Mouse (Mus musculus) forebrain, embryonic 14.5 days (tissue): ENCODE results near the gene Hsd3b4. TPM values are rescaled to one million over a fixed set of nuclear protein-coding genes. Genes with fewer than 3 reads are reported as not detected.

Source experiments
- polyA plus RNA-seq: library from polyadenylated mRNA; unstranded; fragments of >200 nt; fragmentation: Nextera tagmentation; extraction: Ambion mirVana; gene quantifications from 2 replicates; pipeline ENCODE4 v1.2.1, GENCODE M21; 2014

The Hsd3b4 gene
- polyA plus RNA-seq, 1 experiment from 2014 or later, result not detected

Other genes starting within 250 kb of the Hsd3b4 start
- gene Hmgcs2, start 230.1 kb downstream of the Hsd3b4 start, polyA plus RNA-seq, result 10.2 and 14.7 TPM in 2 replicates
- gene Phgdh, start 170.5 kb downstream of the Hsd3b4 start, polyA plus RNA-seq, result 215 and 245 TPM in 2 replicates
- 16.0 and 17.3 TPM in 2 replicates for gene Zfp697, start 128.1 kb downstream of the Hsd3b4 start, polyA plus RNA-seq
- 0.17 TPM in 1 of 2 replicates, not detected in the other for gene Gm4450, start 53.4 kb downstream of the Hsd3b4 start, polyA plus RNA-seq
- not detected in 2 replicates for gene Gm10681, start 78.3 kb upstream of the Hsd3b4 start, polyA plus RNA-seq
- gene Hsd3b5, start 119.7 kb upstream of the Hsd3b4 start, polyA plus RNA-seq, result not detected in 2 replicates
- gene Hsd3b2, start 214.0 kb upstream of the Hsd3b4 start, polyA plus RNA-seq, result 0.06 and 0.09 TPM in 2 replicates